Mouse (Mus musculus) stomach, postnatal 0 days (tissue): ENCODE results near the gene U2surp. TPM values are rescaled to one million over a fixed set of nuclear protein-coding genes. Genes with fewer than 3 reads are reported as not detected.

ENCODE experiments used
- ATAC-seq: fragments of 200-750 bp; cut with Nextera tagmentation; 2 replicates; pipeline ENCODE4 v1.8.0; 2017; ENCODE audit not compliant: low FRiP score, low TSS enrichment
- DNase-seq: peaks from one replicate; pipeline ENCODE4 v3.0.0-alpha.2; 2016; ENCODE audit warnings: low spot score
- H3K27ac ChIP-seq: fragments of 300-500 bp; sonication (generic); replicated peaks from 2 replicates; pipeline ENCODE4 v1.5.1; 2014; ENCODE audit warnings: mild to moderate bottlenecking, control low read depth
- H3K27me3 ChIP-seq: fragments of 300-500 bp; sonication (generic); 2 replicates; pipeline ENCODE4 v1.6.1; 2014; ENCODE audit warnings: low read length; ENCODE audit not compliant: control insufficient read depth, insufficient read depth
- H3K36me3 ChIP-seq: fragments of 300-500 bp; sonication (generic); 2 replicates; pipeline ENCODE4 v1.6.1; 2014; ENCODE audit warnings: low read length, mixed read lengths; ENCODE audit not compliant: control insufficient read depth, insufficient read depth
- H3K4me1 ChIP-seq: fragments of 300-500 bp; sonication (generic); replicated peaks from 2 replicates; pipeline ENCODE4 v1.6.1; 2014; ENCODE audit warnings: antibody characterized with exemption; ENCODE audit not compliant: control insufficient read depth, insufficient read depth
- H3K4me2 ChIP-seq: fragments of 300-500 bp; sonication (generic); replicated peaks from 2 replicates; pipeline ENCODE4 v1.6.1; 2014; ENCODE audit warnings: low read depth, mild to moderate bottlenecking, control low read depth, moderate library complexity
- H3K4me3 ChIP-seq: fragments of 300-500 bp; sonication (generic); 2 replicates; pipeline ENCODE4 v1.5.1; 2014; ENCODE audit warnings: low read depth, low read length, control low read depth
- H3K9ac ChIP-seq: fragments of 300-500 bp; sonication (generic); 2 replicates; pipeline ENCODE4 v1.6.1; 2014; ENCODE audit warnings: mild to moderate bottlenecking, low read length, control low read depth, mixed read lengths
- H3K9me3 ChIP-seq: fragments of 300-500 bp; sonication (generic); 2 replicates; pipeline ENCODE4 v1.6.1; 2016; ENCODE audit warnings: low read length; ENCODE audit not compliant: control insufficient read depth
- CTCF ChIP-seq: IDR thresholded peaks from 2 replicates; pipeline ENCODE4 v1.5.1; 2016; ENCODE audit warnings: antibody characterized with exemption, low read depth, mild to moderate bottlenecking, moderate library complexity
- EP300 ChIP-seq: optimal IDR thresholded peaks from 2 replicates; pipeline ENCODE3; 2016; ENCODE audit warnings: antibody characterized with exemption
- WGBS: fragments of 180-500 bp; shearing (Covaris S2); extraction: QIAGEN DNeasy Blood & Tissue Kit; methylation state at CpG from one replicate; pipeline ENCODE4 v1.1.7; 2014; 5-methylcytosine and 5-hydroxymethylcytosine counted together
- polyA plus RNA-seq: library from polyadenylated mRNA; unstranded; fragments of >200 nt; fragmentation: Nextera tagmentation; extraction: Ambion mirVana; gene quantifications from 2 replicates; pipeline ENCODE4 v1.2.1, GENCODE M21; 2015

U2surp gene
- polyA plus RNA-seq, 1 experiment from 2014 or later = 75.2 TPM

DNA sequence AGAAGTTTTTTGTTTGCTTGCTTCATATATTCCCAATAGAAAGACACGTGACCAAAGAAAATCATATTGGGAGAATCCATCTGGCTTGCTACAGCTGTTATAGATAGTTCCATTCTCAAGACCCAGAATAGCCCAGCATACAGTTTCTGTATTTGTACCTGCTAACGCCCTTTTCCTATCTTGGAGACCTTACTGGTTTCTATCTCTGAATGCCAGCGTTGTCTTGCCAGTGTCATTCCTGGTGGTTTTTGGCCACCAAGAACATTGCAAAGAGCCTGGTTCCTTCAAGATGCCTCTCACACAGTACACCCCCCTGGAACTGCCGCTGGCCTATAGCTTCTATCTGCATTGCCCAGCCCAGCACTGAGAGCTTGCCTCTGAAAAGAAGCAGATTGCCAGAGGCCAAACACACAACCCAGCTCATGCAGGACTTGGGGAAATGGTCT lies 44.3 kb upstream of the U2surp start:
- Histone ChIP-seq H3K4me2 (no peak overlapping the region), H3K27ac (no peak overlapping the region), H3K9me3 (no peaks in the 10 kb centered on the region), H3K9ac (no peak overlapping the region), H3K27me3 (peaks cover 24% of the 10 kb centered on the region), H3K4me3 (no peak overlapping the region), H3K36me3 (no peaks in the 10 kb centered on the region), H3K4me1 (no peaks in the 10 kb centered on the region)
- 85% methylated on average over 4 of the region's 4 CpGs for WGBS
- TF ChIP-seq CTCF (no peak), EP300 (no peak)
- no peak for DNase-seq
- no peak for ATAC-seq

DNA sequence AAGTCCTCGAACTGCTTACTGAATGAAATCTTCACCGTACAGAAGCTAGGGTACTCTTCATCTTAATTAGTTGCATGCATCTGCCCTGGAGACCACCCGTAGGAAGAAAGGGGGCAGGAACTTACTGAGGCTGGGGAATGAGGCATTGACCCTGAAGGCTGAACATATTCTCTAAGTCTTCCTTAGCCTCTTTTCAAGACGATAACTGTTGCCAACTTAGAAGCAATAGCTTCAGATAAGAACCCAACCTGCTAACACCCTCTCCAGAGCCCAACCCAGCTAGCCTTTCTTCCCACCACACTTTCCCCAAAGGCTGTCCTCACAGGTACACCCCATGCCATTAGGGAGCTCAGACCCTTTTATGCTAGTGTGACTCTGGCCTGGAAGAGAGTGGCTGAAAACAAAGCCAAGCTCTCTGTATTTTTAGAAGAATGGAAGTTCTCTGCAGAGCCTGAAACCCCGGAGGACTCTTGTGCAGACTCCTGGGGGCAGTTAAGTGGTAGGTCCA lies 43.5 kb upstream of the U2surp start:
- H3K36me3 ChIP-seq = no peaks in the 10 kb centered on the region
- H3K4me3 ChIP-seq = no peak overlapping the region
- ATAC-seq (no peak), DNase-seq (no peak)
- peaks cover 18% of the 10 kb centered on the region for H3K27me3 ChIP-seq
- no peaks in the 10 kb centered on the region for H3K4me1 ChIP-seq
- no peak overlapping the region for H3K9ac ChIP-seq
- TF ChIP-seq EP300 (no peak), CTCF (no peak)
- H3K4me2 ChIP-seq = no peak overlapping the region
- H3K9me3 ChIP-seq = no peaks in the 10 kb centered on the region
- no peak overlapping the region for H3K27ac ChIP-seq
- WGBS = 67% methylated on average over 5 of the region's 5 CpGs

DNA sequence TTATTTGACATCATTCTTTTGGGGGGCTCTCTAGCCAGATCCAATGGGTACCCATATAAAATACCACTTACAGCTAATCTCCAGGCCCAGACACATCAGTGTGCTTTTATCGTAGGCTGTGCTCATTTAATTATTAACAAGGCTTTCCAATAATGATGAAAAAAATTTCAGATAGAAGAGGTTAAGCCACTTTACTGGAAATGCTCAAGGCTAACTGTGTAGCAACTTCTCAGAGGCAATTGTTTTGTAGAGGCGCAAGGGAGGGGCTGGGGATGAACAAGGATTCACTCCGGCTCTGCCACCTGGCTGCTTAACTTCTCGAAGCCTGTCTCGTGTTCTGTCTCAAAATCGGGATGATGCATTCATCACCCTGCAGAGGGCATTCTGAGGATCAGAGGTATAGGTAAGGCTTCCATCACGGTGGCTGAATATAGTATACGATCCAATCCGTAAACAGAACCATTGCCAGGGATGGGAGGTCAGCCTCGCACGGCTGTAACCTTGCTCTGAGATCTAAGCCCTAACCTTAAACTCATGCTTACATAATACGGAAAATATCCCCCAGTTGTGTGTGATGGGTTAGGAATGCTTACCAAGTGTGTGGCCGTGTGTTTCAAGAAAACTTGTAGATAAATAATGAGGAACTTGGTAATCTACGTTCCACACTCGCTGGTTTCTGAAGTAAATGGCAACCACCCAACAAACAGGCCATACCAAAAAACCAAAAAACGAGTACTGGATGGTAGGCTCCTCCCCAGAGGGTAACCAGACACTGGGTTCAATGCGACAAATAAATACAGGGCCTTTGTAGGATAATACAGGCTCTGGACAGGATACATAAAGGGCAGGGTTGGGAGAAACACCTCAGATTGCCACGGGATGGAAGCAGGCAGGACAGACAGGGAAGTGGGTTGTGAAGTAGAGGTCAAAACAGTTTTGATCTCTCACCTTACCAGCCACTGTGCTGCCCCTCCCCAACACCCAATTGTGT lies 42.7 kb upstream of the U2surp start:
- TF ChIP-seq EP300 (no peak), CTCF (no peak)
- ATAC-seq (no peak), DNase-seq (no peak)
- Histone ChIP-seq H3K27me3 (peaks cover 12% of the 10 kb centered on the region; the same call in 1 of the 2 replicates), H3K27ac (no peak overlapping the region), H3K9me3 (no peaks in the 10 kb centered on the region), H3K4me2 (no peak overlapping the region), H3K4me1 (no peaks in the 10 kb centered on the region), H3K9ac (no peak overlapping the region), H3K4me3 (no peak overlapping the region), H3K36me3 (no peaks in the 10 kb centered on the region)
- 70% methylated on average over 18 of the region's 18 CpGs for WGBS

DNA sequence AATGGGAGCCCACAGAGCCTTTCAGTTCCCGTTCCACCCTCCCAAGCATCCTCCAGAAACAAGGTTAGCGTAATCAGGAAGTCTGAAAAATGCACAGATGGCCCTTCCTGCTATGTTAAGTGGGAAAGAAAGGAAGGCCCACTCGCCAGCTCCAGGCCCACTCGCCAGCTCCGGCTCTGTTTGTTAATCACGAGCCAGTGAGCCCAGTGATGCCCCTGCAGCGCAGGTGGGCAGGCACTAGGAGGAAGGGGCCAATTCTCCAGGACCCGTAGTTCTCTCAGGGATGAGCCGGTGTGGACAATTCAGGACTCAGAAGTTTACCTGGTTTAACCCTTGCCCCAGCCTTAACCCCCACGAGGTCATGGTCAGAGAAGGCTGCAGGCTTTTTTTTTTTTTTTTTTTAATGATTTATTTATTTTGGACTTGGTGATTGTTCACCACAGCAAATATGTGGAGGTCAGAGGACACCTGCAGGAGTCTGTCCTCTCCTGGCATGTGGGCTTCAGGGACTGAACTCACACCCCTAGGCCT lies 40.4 kb upstream of the U2surp start:
- no peak overlapping the region for H3K4me3 ChIP-seq
- no peak for DNase-seq
- WGBS = 59% methylated on average over 10 of the region's 10 CpGs
- no peak for ATAC-seq
- peaks cover 5% of the 10 kb centered on the region; the same call in 1 of the 2 replicates for H3K27me3 ChIP-seq
- H3K9me3 ChIP-seq = no peaks in the 10 kb centered on the region
- no peaks in the 10 kb centered on the region for H3K36me3 ChIP-seq
- TF ChIP-seq CTCF (no peak), EP300 (no peak)
- no peak overlapping the region for H3K27ac ChIP-seq
- no peaks in the 10 kb centered on the region for H3K4me1 ChIP-seq
- no peak overlapping the region for H3K9ac ChIP-seq
- no peak overlapping the region for H3K4me2 ChIP-seq

DNA sequence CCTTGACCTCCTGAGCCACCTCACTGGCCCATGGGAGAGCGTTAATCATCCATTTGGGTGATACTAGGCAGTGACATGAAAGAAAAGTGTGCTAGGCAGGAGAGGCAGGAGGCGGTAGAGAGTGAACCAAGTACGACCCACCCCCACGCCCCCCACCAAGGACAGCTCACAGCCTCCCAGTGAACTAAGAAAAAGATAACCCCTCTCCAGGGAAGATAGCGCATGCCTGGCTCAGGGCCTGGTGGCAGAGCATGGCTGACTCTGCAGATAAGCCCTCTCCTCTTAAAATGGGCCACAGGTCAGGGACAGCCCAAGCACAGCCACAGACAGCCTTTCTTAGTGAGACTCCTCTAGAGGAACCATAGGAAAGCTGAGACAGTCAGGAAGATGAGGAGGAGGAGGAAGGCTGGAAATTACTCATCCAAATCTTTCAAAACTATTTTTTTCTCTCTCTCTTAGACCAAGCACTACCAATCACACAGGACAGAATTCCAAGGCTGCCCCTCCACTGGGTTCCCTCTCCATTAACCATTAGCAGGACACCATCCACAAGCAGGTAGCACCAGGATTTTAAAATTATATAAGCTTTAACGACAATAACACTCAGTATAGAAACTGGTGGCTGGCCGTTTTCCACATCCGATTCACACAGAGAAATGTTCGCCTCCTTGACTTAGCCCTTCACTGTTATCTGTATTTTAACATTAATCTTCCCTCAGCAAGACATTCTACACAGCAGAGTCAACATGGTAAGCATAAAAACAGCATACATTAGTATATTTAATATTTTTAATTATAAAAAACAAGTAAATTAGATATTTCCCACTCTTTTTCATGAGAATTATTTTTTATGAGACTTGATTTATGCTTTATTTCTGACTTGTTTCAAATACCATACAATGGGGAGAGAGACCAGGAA lies 39.3 kb upstream of the U2surp start:
- 51% methylated on average over 9 of the region's 9 CpGs for WGBS
- Histone ChIP-seq H3K4me1 (no peaks in the 10 kb centered on the region), H3K4me3 (no peak overlapping the region), H3K9ac (no peak overlapping the region), H3K4me2 (no peak overlapping the region), H3K9me3 (no peaks in the 10 kb centered on the region), H3K27me3 (no peaks in the 10 kb centered on the region), H3K27ac (no peak overlapping the region), H3K36me3 (no peaks in the 10 kb centered on the region)
- no peak for DNase-seq
- TF ChIP-seq EP300 = no peak
- no peak for TF ChIP-seq CTCF
- no peak for ATAC-seq
